Mouse (Mus musculus): ENCODE measurements around the gene Il2rg.

The Il2rg gene

DNA sequence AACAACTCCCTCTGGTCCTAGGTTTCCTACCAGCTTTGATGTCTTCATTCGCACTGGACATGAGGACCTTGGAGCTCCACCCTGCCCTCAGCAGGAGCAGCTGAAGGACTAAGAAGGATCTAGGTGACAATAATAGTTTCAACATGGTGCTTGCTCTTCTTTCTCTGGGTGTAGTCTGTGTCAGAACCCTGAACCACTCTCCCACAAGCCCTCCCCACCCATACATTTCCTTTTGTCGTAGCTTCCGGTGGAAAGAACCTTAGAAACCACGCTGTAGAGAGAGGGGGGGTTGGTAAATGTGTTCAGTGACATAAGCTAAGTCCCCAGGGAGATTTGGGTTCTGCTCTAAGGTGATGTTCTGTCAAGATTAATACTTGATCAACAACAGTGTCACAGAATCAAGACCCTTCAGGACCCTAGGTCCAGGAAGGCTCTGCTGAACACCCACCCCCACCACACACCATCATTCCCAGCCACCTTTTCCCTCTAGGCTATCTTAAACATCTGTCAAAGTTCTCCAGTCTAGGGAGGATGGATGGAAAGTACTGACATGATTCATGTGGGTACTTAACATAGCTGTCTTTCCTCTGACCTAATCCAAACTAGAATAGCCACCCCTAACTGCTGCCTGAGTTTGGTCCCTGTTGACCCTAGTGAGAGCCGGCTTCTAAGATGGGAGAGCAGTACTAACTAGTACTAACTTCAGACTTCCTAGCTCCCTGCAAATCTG lies at the start of gene Il2rg:
TSS of gene Il2rg (minus strand) at position 231 of the 730 bp plus-strand sequence.
- no peak for DNase-seq (ENCODE audit: low spot score in 2 of 2)

GRCm38 (mm10) chrX:101313625-101314359 lies 45.7 kb upstream of the Il2rg start:
- peak; percentile 32 to 58 for DNase-seq (ENCODE audit: low spot score in 2 of 2)

- DNase-seq (ENCODE audit: low spot score in 2 of 2) = no peak
Observed at GRCm38 (mm10) chrX:101309299-101309698, 41.2 kb upstream of the Il2rg start.

- no peak for DNase-seq (ENCODE audit: low spot score in 2 of 2)
Observed at GRCm38 (mm10) chrX:101304646-101305045, 36.6 kb upstream of the Il2rg start.

DNA sequence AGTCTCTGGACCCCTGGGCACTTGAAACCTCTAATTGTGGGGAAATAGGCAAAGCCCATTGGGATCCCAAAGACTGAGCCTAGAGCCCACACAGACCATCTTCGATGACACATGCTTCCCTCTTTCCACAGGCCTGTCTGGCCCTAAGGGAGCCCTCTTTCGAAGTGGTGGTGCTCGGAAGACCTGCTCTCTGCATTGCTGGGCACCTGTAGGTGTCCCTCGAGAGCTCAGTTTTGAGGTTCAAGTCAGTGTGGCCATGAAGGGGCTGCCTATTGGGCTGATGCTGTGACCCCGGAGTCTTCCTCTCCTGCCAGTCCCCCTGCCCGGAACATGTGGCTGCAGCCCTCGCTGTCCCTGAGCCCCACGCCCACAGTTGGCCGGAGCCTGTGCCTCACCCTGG lies 33.6 kb upstream of the Il2rg start:
- DNase-seq (ENCODE audit: low spot score in 2 of 2) = no peak

- DNase-seq (ENCODE audit: low spot score in 2 of 2) = no peak
Observed at GRCm38 (mm10) chrX:101300427-101301030, 32.5 kb upstream of the Il2rg start.

GRCm38 (mm10) chrX:101299473-101300426 lies 31.7 kb upstream of the Il2rg start:
- no peak for DNase-seq (ENCODE audit: low spot score in 2 of 2)

DNA sequence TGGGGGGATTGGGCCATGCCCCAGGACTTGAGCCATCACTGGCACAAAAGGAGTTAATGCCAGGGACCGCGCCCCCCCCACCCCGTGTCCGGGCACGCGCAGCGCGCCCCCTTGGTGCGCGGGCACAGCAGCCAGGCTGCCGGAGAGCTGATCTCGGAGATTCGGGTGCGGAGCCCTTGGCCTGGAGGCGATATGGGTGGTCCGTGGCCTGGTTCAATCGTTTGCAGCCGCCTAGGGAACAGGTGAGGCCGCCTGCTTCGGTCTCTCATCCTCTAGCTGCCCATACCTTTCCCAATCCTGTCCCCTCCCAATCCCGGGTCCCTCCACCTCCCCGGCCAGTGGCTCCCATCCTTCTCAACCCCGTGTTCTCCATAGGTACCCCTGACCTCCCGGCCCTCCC lies 31.0 kb upstream of the Il2rg start, which contains the start of gene Nlgn3:
TSS of gene Nlgn3 (plus strand) at position 114 of the 400 bp plus-strand sequence.
- DNase-seq (ENCODE audit: low spot score in 2 of 2) = no peak

DNA sequence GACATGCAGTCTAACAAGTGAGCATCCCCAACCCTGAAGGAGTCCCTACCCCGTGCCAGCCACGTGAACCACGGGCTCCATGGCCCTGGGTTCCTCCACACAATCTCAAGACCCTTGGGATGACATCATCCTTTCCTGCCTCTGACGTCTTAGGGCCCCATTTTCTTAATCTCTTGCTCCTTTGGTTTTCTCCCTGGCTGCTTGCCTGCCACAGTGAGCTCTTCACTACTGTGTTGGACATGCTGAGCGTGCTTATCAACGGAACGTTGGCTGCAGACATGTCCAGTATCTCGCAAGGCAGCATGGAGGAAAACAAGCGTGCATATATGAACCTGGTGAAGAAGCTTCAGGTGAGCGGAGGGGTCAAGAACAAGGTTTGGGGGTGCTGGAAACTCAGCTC lies 22.1 kb upstream of the Il2rg start:
- DNase-seq (ENCODE audit: low spot score in 2 of 2) = no peak

GRCm38 (mm10) chrX:101289037-101289436 lies 21.0 kb upstream of the Il2rg start:
- no peak for DNase-seq (ENCODE audit: low spot score in 2 of 2)

DNA sequence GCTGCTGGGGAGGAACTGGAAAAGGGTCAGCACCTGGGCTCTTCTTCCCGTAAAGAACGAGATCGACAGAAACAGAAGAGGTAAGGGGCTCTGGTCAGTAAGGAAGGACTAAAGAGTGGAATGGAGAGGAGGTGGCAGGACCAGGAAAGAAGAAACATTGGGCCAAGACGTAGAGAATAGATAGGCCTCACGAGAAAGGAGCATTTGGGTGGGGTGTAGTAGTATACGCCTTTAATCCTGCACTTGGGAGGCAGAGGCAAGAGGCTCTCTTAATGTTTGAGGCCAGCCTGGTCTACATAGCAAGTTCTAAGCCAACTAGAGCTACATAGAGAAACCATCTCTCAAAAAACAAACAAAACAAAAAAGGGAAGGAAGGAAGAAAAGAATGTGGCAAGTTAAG lies 20.4 kb upstream of the Il2rg start:
- DNase-seq (ENCODE audit: low spot score in 2 of 2) = no peak

DNA sequence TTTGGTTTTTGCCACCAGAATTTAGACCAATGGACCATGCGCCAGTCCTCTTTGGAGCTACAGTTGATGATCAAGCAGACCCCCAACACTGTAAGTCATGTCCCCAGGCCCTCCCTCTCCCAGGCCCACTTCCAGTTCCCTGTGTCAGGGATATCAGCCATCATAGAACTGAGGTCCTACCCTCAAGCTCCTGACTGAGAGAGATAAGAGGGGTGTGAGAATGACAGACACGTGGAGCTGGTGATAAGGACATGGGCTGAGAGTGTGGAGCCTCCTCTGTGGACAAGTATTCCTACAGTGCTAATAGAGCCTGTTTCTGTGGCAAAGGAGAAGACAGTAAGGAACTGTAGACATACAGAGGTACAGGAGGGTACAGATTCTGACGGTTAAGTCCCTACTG lies 19.5 kb upstream of the Il2rg start:
- no peak for DNase-seq (ENCODE audit: low spot score in 2 of 2)

- DNase-seq (ENCODE audit: low spot score in 2 of 2) = no peak
Observed at GRCm38 (mm10) chrX:101285953-101286670, 18.1 kb upstream of the Il2rg start.

GRCm38 (mm10) chrX:101285534-101285933 lies 17.5 kb upstream of the Il2rg start:
- no peak for DNase-seq (ENCODE audit: low spot score in 2 of 2)

DNA sequence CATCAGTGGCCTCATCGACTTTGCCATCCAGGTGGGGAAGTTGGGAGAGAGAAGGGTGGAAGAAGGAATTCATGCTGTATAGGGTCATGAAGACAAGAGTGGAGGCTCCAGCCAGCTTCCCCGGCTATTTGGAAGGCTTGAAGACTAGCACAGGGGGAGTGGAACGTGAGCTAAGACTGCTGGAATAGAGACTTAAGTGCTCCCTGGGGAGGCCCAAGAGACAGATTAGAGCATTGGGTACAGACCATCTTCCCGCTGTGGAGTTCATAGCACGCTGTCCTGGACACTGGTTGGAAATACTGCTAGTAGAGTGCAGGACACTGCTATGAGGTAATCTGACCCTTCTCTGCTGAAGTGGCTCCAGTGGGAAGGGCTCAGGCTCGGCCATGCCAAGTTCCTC lies 14.8 kb upstream of the Il2rg start:
- DNase-seq (ENCODE audit: low spot score in 2 of 2) = no peak

DNA sequence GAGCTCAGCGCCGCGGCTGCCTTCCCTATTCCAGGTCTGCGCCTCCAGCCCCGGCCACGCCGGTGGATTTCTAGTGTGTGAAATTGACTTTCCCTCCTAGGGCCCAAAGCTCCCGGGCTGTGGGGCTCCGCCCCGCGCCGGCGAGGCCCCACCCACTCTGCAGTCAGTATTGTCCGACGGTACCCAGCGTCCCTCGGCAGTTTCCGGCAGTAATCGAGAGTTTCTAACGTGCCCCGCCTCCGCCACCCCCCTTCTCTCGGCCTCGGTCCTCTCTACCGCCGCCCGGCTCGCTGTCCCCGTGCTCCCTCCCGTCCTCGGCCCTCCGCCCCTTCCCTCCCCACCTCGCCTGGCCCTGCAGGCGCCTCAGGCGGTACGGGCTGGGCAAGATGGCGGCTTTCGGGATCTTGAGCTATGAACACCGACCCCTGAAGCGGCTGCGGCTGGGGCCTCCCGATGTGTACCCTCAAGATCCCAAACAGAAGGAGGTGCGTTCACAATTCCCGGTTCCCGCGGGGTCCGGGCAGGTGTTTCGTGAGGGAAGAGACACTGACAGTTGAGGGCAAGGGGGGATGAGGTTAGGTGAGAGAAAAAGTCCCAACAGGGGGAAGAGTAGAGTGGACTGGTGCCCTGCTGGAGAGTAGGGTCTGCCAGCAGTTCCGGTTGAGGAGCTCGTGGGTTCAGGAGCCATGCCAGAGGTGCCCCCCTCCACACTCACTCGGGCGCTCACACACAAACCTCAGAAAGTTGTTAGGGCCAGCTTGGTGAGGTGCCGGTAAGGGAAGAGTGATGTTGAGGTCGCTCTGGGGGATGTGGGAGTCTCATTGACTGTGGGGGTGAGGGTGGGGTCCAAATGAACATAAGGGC lies 6.1 kb upstream of the Il2rg start, which contains the start of gene Med12:
TSS of gene Med12 (plus strand) at position 156 of the 864 bp plus-strand sequence.
- DNase-seq (ENCODE audit: low spot score in 2 of 2) = peak; percentile 51 to 52

DNA sequence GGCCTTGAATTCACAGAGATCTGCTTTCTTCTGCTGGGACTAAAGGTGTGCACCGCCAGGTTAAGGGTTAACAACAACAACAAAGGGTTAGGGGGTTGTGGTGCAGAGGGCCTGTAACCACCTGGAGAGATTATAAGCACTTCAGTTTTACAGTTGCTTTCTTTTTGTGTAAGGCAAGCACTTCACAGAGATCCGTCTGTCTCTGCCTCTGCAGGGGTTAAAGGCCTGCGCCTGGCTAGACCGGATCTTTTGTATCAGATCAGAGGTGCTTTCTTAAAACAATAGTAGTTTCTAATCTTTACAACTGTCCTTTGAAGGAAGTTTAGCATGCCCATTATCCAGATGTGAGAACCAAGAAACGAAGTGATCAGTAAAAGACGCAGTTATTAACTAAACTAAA lies 5.4 kb upstream of the Il2rg start:
- DNase-seq (ENCODE audit: low spot score in 2 of 2) = no peak

DNA sequence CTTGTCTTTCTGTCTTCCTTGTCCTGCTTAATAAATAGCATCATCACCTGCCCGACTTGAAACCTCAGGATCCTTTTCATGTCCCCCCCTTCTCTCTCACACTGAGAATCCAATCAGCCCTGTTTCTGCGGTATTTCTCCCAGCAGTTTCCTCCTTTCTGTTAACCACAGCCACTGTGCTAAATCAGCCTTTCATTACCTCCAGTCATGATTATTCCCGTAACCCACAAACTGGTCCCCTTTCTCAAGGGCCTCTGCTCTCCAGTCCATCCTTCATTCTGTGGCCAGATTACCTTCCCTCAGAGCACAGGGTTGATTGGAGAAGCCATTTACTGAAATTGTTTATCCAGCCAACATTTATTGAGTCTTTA lies 685 bp upstream of the Il2rg start, which contains the start of gene Gm20489:
TSS of gene Gm20489 (minus strand) at position 269 of the 370 bp plus-strand sequence.
- no peak for DNase-seq (ENCODE audit: low spot score in 2 of 2)

GRCm38 (mm10) chrX:101266631-101267030 lies 1.4 kb downstream of the Il2rg start:
- no peak for DNase-seq (ENCODE audit: low spot score in 2 of 2)

DNA sequence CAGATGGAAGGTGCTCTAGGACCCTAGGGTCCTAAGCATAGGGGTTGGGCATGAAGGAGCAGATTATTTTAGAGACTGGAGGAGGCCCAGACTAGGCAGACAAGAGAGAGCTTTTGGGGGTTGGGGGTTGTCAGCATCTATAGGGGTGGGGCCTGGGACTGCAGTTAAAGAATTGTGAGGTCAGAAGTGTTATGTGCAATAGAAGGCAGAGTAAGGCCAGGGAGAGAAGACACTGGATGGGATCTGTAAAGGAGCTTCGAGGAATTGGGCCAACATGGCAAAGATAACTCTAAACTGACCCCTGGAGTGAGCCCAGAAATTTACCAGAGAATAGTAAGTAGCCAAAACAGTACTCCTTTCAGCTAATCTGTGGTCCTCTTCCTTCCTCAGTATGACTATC lies 4.2 kb downstream of the Il2rg start, which contains the start of gene Gm614:
TSS of gene Gm614 (minus strand) at position 101 of the 400 bp plus-strand sequence.
- DNase-seq (ENCODE audit: low spot score in 2 of 2) = no peak
